In genomic region chr13:43913476-43913875, GRCm38 (mm10) we compare ENCODE assay signal across 21 mouse cellular contexts.
DNase-seq lines count a peak whose midpoint lies in the region; ATAC-seq and TF ChIP-seq lines count a peak whose summit lies in the region.
"Had no signal": no experiment of that assay in that cellular context is flagged by ENCODE, and none has a peak within 500 bp of the region (broad histone marks: within the 10 kb centered on the region; RNA-seq: fewer than 3 reads in every experiment).

No protein-coding gene starts in this region.

- DNase-seq in adrenal gland, postnatal 14 days = peak; percentile 20
- no peak for DNase-seq in adrenal gland, adult 8-10 months
- DNase-seq in kidney, postnatal 14 days = peak; percentile 32
- peak; percentile 24 to 42 for DNase-seq in kidney, postnatal 25 days
- no peak for DNase-seq in lung, adult 2 months
- no peak for DNase-seq in left cerebral cortex, adult 8-10 months (ENCODE audit: low spot score in 2 of 2)
- DNase-seq: cerebellum, adult 18-20 months; gastrocnemius, postnatal 36 days; heart, postnatal 36 days; layer of hippocampus, postnatal 36 days; left cerebral cortex, postnatal 4 days; liver, embryonic 13.5 days; right cerebral cortex, postnatal 4 days; thymus, postnatal 36 days had no signal

- H3K4me3 ChIP-seq in kidney, embryonic 15.5 days (replicated peaks) = no peak overlapping the region
- H3K4me3 ChIP-seq in hindbrain, embryonic 16.5 days (ENCODE audit: low read length) = no peak overlapping the region
- H3K4me3 ChIP-seq in lung, adult 2 months (replicated peaks; ENCODE audit: extremely low read depth, low read depth, low read length) = no peak overlapping the region
- H3K4me3 ChIP-seq: embryonic facial prominence, embryonic 15.5 days; heart, embryonic 12.5 days; hindbrain, embryonic 15.5 days; liver, embryonic 13.5 days; midbrain, embryonic 13.5 days; neural tube, embryonic 15.5 days had no signal

- peaks cover 29% of the 10 kb centered on the region for H3K4me1 ChIP-seq in kidney, embryonic 15.5 days
- no peaks in the 10 kb centered on the region for H3K4me1 ChIP-seq in hindbrain, embryonic 16.5 days (ENCODE audit: control insufficient read depth, insufficient read depth, low read depth, low read length)
- H3K4me1 ChIP-seq in lung, adult 2 months (ENCODE audit: control insufficient read depth, insufficient read depth, low read length) = no peaks in the 10 kb centered on the region

- no peaks in the 10 kb centered on the region for H3K36me3 ChIP-seq in kidney, embryonic 15.5 days
- H3K36me3 ChIP-seq in hindbrain, embryonic 16.5 days (ENCODE audit: control insufficient read depth, insufficient read depth, low read length) = no peaks in the 10 kb centered on the region
- H3K36me3 ChIP-seq: embryonic facial prominence, embryonic 15.5 days; heart, embryonic 12.5 days; hindbrain, embryonic 15.5 days; liver, embryonic 13.5 days; midbrain, embryonic 13.5 days; neural tube, embryonic 15.5 days had no signal

- no peak overlapping the region for H3K9ac ChIP-seq in kidney, embryonic 15.5 days
- no peak overlapping the region for H3K9ac ChIP-seq in hindbrain, embryonic 16.5 days (ENCODE audit: low read depth, low read length)
- H3K9ac ChIP-seq: embryonic facial prominence, embryonic 15.5 days; heart, embryonic 12.5 days; hindbrain, embryonic 15.5 days; liver, embryonic 13.5 days; midbrain, embryonic 13.5 days; neural tube, embryonic 15.5 days had no signal

- no peak overlapping the region for H3K4me2 ChIP-seq in kidney, embryonic 15.5 days
- H3K4me2 ChIP-seq in hindbrain, embryonic 16.5 days (ENCODE audit: low read length) = no peak overlapping the region
- H3K4me2 ChIP-seq: embryonic facial prominence, embryonic 15.5 days; heart, embryonic 12.5 days; hindbrain, embryonic 15.5 days; liver, embryonic 13.5 days; midbrain, embryonic 13.5 days; neural tube, embryonic 15.5 days had no signal

- WGBS in kidney, embryonic 15.5 days = 14% methylated on average over 7 of the region's 7 CpGs
- 57% methylated on average over 7 of the region's 7 CpGs for WGBS in hindbrain, embryonic 16.5 days
- WGBS in lung, adult 2 months = 44% methylated on average over 7 of the region's 7 CpGs

- H3K27ac ChIP-seq in kidney, embryonic 15.5 days = no peak overlapping the region
- no peak overlapping the region for H3K27ac ChIP-seq in hindbrain, embryonic 16.5 days (ENCODE audit: low read depth, low read length)
- H3K27ac ChIP-seq: embryonic facial prominence, embryonic 15.5 days; hindbrain, embryonic 15.5 days; liver, embryonic 13.5 days; midbrain, embryonic 13.5 days; neural tube, embryonic 15.5 days had no signal

- TF ChIP-seq CTCF in lung, adult 2 months (IDR thresholded peaks at IDR 0.05; ENCODE audit: insufficient read depth, low read length) = no peak

- no peak; the same call in 1 of the 2 replicates for ATAC-seq in kidney, embryonic 15.5 days (replicated peaks; ENCODE audit: low FRiP score)
- no peak for ATAC-seq in hindbrain, embryonic 16.5 days
- ATAC-seq: midbrain, embryonic 13.5 days had no signal

- H3K27me3 ChIP-seq in kidney, embryonic 15.5 days = no peaks in the 10 kb centered on the region
- H3K27me3 ChIP-seq in hindbrain, embryonic 16.5 days (replicated peaks; ENCODE audit: control insufficient read depth, insufficient read depth, low read length) = no peaks in the 10 kb centered on the region
- H3K27me3 ChIP-seq: embryonic facial prominence, embryonic 15.5 days; heart, embryonic 12.5 days; hindbrain, embryonic 15.5 days; neural tube, embryonic 15.5 days had no signal

- TF ChIP-seq POLR2A in lung, adult 2 months (IDR thresholded peaks at IDR 0.05; ENCODE audit: borderline replicate concordance, extremely low read depth, low read depth, low read length) = no peak

- H3K9me3 ChIP-seq in kidney, embryonic 15.5 days (replicated peaks) = 0 out of 2 replicates have a peak, but pooled peaks cover 3% of the 10 kb centered on the region
- H3K9me3 ChIP-seq in hindbrain, embryonic 16.5 days (ENCODE audit: control insufficient read depth, low read length) = no peaks in the 10 kb centered on the region; the same call in 1 of the 2 replicates
- H3K9me3 ChIP-seq: embryonic facial prominence, embryonic 15.5 days; heart, embryonic 12.5 days; hindbrain, embryonic 15.5 days; liver, embryonic 13.5 days; neural tube, embryonic 15.5 days had no signal

Comparison
In these comparisons a context has a peak if more than half of its experiments do, and no peak if none do; other contexts are left out.
1. DNase-seq: peak in adrenal gland, postnatal 14 days (single experiment), kidney, postnatal 14 days (single experiment) and kidney, postnatal 25 days (2 of 2); none in adrenal gland, adult 8-10 months (single experiment), lung, adult 2 months (single experiment) and left cerebral cortex, adult 8-10 months (0 of 2).